Mouse (Mus musculus) CD4-positive naive resting alpha-beta T cell, adult 57 days (primary cell): ENCODE measurements around the gene Las1l. TPM values are rescaled to one million over a fixed set of nuclear protein-coding genes. Genes with fewer than 3 reads are reported as not detected.

Source experiments
- total RNA-seq: library from RNA; stranded (reverse); gene quantifications from one replicate; pipeline ENCODE4 v1.2.4, GENCODE M21; 2023

The Las1l gene
- total RNA-seq, result 98.2 TPM

DNA sequence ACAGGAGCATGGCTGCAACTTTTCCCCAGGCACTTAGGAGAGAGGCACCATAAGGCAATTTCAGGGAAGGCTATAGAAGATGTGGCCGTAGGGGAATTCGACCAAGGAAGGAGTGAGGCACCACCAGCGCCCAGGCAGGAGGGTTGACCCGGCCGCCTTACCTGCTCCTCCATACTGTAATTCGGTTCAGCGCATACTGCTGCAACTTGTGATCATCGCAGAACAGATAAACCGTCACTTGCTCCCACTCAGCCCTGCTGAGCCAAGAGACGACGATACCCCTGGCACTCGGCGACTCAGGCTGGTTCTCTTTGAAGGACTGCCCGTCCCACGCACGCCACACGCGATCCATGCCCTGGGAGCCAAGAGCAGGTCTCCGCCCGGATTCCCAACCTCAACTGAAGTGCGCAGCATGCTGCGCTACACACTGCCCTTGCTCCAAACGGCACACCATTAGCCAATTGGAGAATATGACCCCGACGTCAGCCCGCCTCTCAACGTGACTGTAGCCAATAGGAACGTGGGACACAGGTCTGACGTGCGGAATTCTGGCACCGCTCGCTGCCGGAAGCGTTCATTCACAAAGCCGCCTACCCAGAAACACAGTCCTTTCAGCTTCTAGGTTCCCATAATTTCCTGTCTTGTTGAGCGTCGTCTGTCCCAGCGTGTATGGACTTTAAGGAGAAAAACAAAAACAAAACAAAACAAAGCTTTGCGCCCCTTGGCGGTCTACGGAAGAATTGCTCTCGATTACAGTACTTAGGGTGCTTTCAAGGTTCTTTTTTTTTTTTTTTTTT, at the start of gene Las1l:
Gene Las1l (minus strand): TSS at position 466 of the 797 bp plus-strand sequence.

Other genes starting within 250 kb of the Las1l start
- 0.62 TPM for gene Zc3h12b, start 245.3 kb downstream of the Las1l start, total RNA-seq
- gene Msn, start 139.1 kb upstream of the Las1l start, total RNA-seq, result 661 TPM